Mouse (Mus musculus): ENCODE measurements around the gene Tpi1.

DNA sequence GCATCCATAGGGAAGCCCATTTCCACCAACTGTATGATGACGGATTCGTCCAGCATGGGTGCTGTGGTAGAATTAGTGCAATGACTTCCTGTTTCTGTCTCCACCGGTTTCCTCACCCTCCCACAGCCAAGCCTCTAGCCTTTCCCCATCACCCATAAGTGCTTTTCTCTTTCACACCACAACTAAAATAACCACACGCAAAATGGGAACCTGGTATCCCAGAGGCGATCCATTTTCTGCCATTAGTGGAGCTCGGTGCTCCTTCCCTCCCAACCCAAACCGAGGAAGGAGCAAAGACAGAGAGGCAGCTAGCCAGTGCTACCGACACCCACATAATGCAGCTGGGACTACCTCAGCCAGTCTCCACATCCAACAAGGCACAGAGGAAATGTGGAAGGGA lies 3.9 kb upstream of the Tpi1 start:
- TF ChIP-seq TAL1 (IDR thresholded peaks at IDR 0.05; ENCODE audit: low read length) (no peak), GATA1 (IDR thresholded peaks at IDR 0.05; ENCODE audit: low read length) (no peak)

Measured in erythroblast, embryonic 14.5 days (primary cell).